Mouse (Mus musculus) lung, adult 2 months (tissue): ENCODE measurements around the gene Prpf40a. TPM values are rescaled to one million over a fixed set of nuclear protein-coding genes. Genes with fewer than 3 reads are reported as not detected.

ENCODE experiments used
- DNase-seq: peaks from one replicate; pipeline ENCODE4 v3.0.0; 2022
- H3K4me1 ChIP-seq: fragments of 200-500 bp; 2 replicates; pipeline ENCODE4 v1.6.1; 2011; ENCODE audit warnings: low read length; ENCODE audit not compliant: control insufficient read depth, insufficient read depth
- H3K4me3 ChIP-seq: fragments of 200-500 bp; replicated peaks from 2 replicates; pipeline ENCODE3; 2011; ENCODE audit warnings: low read depth, mild to moderate bottlenecking, control low read depth, low read length; ENCODE audit errors: extremely low read depth
- CTCF ChIP-seq: fragments of 200-500 bp; IDR thresholded peaks from 2 replicates; pipeline ENCODE4 v1.5.1; 2011; ENCODE audit warnings: mild to moderate bottlenecking, low read length, control low read depth; ENCODE audit not compliant: insufficient read depth
- POLR2A ChIP-seq: fragments of 200-500 bp; IDR thresholded peaks from 2 replicates; pipeline ENCODE4 v1.6.1; 2011; ENCODE audit warnings: low read depth, mild to moderate bottlenecking, control low read depth, low read length, borderline replicate concordance; ENCODE audit errors: extremely low read depth
- WGBS: fragments of 180-500 bp; shearing (Covaris S2); methylation state at CpG from one replicate; pipeline ENCODE4 v1.1.7; 2018; 5-methylcytosine and 5-hydroxymethylcytosine counted together
- polyA plus RNA-seq: library from polyadenylated mRNA; depleted of rRNA; stranded (reverse); fragments of >200 nt; gene quantifications from 2 replicates; pipeline ENCODE4 v1.2.3, GENCODE M21; 2012; rRNA removed

Gene Prpf40a
- polyA plus RNA-seq, result 19.9 and 21.6 TPM in 2 replicates

- H3K4me3 ChIP-seq, result peak within 1 kb of the TSS; percentile 95
- under 1% methylated on average over 52 of the region's 53 CpGs for WGBS
- peaks cover 3% of the 10 kb centered on the region; the same call in 1 of the 2 replicates for H3K4me1 ChIP-seq
- DNase-seq, result peak; percentile 100
- TF ChIP-seq POLR2A (peak; percentile 60; the same call in 1 of the 2 replicates), CTCF (no peak)
Observed at GRCm38 (mm10) chr2:53190684-53191511, at the start of gene Prpf40a. Prpf40a (minus strand) TSS chr2:53191284.

DNA sequence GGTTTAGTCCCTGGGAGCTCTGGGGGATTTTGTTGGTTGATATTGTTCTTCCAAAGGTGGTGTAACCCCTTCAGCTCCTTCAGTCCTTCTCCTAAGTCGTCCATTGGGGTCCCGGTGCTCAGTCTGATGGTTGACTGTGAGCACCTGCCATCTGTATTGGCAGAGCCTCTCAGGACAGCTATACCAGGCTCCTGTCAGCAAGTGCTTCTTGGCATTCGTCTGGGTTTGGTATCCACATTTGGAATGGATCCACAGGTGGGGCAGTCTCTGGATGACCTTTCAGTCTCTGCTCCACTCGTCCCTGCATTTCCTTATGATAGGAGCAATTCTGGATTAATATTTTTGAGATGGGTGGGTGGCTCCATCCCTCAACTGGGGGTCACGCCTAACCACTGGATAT, 31.2 kb upstream of the Prpf40a start:
- WGBS, result 91% methylated on average over 5 of the region's 5 CpGs
- no peak for DNase-seq
- Histone ChIP-seq H3K4me1 (no peaks in the 10 kb centered on the region), H3K4me3 (no peak overlapping the region)
- no peak for TF ChIP-seq CTCF
- no peak for TF ChIP-seq POLR2A

DNA sequence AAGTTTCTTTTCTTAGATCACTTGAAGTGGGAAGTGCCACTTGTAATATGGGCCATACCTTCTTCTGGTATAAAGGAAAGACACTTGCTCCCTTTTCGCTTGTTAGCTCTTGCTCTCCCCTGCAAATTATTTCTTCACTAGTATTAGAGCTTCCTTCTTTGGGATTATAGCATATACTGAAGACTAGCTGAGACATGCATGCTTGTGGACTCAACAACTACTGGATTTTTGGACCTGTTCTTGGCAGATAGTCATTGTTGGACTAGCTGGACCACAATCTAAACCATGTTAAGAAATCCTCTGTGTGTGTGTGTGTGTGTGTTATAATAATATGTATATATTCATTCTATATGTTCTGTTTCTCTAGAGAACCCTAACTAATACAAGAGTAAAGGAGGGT, 22.4 kb upstream of the Prpf40a start:
- no peak for DNase-seq

GRCm38 (mm10) chr2:53206749-53207148, 15.7 kb upstream of the Prpf40a start:
- DNase-seq, result no peak
- Histone ChIP-seq H3K4me1 (no peaks in the 10 kb centered on the region), H3K4me3 (no peak overlapping the region)
- TF ChIP-seq POLR2A (no peak), CTCF (no peak)

More for the DNA sequence above, 22.4 kb upstream of the Prpf40a start:
- TF ChIP-seq POLR2A (no peak), CTCF (no peak)
- no peak overlapping the region for H3K4me3 ChIP-seq
- no peaks in the 10 kb centered on the region for H3K4me1 ChIP-seq
- WGBS, result 93% methylated on average over 1 of the region's 1 CpGs

DNA sequence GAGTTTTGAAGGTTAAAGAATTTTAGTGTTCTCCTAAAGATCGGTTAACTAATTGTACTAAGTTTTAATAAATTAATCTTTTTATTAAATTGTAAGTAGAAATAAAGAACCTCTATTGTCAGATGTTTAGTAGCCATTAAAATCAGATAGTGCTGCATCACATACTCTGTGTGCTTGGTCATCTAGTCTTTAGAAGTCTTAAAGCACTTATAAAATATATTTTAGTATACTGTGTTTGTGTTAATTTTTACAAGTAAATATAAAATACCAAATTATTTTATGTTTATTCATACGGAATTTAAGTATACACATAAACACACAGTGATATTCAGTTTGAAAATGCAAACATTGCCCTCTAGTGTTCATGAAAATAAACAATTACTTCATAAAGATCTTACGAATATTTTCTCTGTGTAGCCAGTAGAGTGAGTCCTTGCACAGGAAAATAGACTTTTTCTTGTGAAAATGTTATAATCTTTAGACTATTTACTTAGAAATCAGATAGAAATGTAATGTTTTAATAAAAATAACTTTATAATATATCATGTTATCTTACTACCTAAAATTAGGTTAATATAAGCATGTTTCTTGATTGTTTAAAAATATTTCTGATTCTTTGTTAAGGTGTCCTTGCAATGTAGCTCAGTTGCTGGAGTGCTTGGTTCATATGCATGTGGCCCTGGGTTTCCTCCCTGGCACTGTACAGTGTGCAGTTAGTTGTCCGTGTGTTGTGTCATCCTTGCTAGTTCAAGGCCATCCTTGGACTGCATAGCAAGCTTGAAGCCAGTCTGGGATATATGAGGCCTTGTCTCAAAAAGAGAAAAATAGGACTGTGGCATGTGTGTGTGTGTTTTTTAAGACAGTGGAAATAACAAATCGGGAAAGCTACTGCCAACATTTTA, 13.5 kb upstream of the Prpf40a start:
- Histone ChIP-seq H3K4me1 (no peaks in the 10 kb centered on the region), H3K4me3 (no peak overlapping the region)
- no peak for DNase-seq
- TF ChIP-seq POLR2A (no peak), CTCF (0 out of 2 replicates have a peak, but pooled peaks have one; percentile 12)
- WGBS, result 54% methylated on average over 5 of the region's 5 CpGs

GRCm38 (mm10) chr2:53200164-53200885, 9.2 kb upstream of the Prpf40a start:
- no peak for TF ChIP-seq POLR2A
- no peak for TF ChIP-seq CTCF
- no peaks in the 10 kb centered on the region for H3K4me1 ChIP-seq

GRCm38 (mm10) chr2:53199203-53199602, 8.1 kb upstream of the Prpf40a start:
- no peak for DNase-seq
- TF ChIP-seq CTCF, result no peak
- no peak for TF ChIP-seq POLR2A
- 72% methylated on average over 1 of the region's 1 CpGs for WGBS
- no peaks in the 10 kb centered on the region for H3K4me1 ChIP-seq
- H3K4me3 ChIP-seq, result no peak overlapping the region

More at GRCm38 (mm10) chr2:53200164-53200885, 9.2 kb upstream of the Prpf40a start:
- H3K4me3 ChIP-seq, result no peak overlapping the region
- DNase-seq, result no peak
- 63% methylated on average over 4 of the region's 4 CpGs for WGBS

DNA sequence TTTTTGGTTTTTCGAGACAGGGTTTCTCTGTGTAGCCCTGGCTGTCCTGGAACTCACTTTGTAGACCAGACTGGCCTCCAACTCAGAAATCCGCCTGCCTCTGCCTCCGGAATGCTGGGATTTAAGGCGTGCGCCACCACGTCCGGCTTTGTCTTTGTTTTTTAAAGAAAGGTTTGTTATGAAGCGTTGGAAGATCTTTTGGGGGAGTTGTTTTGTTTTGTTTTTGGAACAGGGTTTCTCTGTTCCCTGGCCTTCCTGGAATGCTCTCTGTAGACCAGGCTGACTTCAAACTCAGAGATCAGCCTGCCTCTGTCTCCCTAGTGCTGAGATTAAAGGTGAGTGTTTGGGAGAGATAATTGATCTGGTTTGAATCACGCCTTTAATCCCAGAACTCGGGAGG, 5.3 kb upstream of the Prpf40a start:
- TF ChIP-seq POLR2A, result no peak
- no peak for TF ChIP-seq CTCF
- H3K4me1 ChIP-seq, result no peaks in the 10 kb centered on the region
- H3K4me3 ChIP-seq, result no peak overlapping the region
- no peak for DNase-seq
- WGBS, result 97% methylated on average over 10 of the region's 10 CpGs

DNA sequence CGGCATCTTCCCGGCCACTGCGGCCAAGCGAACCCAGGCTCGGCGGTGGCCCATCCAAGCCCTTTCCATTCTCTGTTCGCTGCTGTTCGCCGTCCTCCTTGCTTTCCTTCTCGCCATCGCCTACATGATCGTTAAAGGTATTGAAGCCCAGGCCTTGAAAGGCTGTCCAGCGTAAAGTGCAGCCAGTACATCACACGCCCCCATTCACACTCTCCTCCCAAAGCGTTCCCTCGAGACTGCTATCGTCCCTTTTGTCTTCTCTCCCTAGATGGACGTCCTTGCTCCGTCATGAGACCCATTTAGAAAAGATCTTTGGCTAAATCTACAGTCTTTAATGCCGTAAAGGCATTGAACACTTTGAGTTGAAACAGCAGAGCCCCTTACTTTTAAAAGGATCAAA, 1.3 kb upstream of the Prpf40a start:
- WGBS, result under 1% methylated on average over 20 of the region's 20 CpGs
- DNase-seq, result no peak
- Histone ChIP-seq H3K4me3 (peak overlapping the region; percentile 94), H3K4me1 (peaks cover 3% of the 10 kb centered on the region; the same call in 1 of the 2 replicates)
- no peak for TF ChIP-seq POLR2A
- TF ChIP-seq CTCF, result no peak
